Mouse (Mus musculus): ENCODE results near the gene Senp7. TPM values are rescaled to one million over a fixed set of nuclear protein-coding genes. Genes with fewer than 3 reads are reported as not detected.

Senp7 gene
- polyA plus RNA-seq, 1 experiment from 2014 or later, result 65.1 TPM

- H3K9me3 ChIP-seq, result no peaks in the 10 kb centered on the region
- WGBS, result 94% methylated on average over 7 of the region's 7 CpGs
- no peaks in the 10 kb centered on the region for H3K4me1 ChIP-seq (replicated peaks)
- H3K27me3 ChIP-seq, result no peaks in the 10 kb centered on the region
- H3K4me2 ChIP-seq (replicated peaks), result no peak overlapping the region
- no peak overlapping the region for H3K9ac ChIP-seq (replicated peaks)
- no peak for ATAC-seq
- peaks cover 42% of the 10 kb centered on the region for H3K36me3 ChIP-seq
- no peak overlapping the region for H3K27ac ChIP-seq
- H3K4me3 ChIP-seq (replicated peaks), result no peak overlapping the region
Measured at GRCm38 (mm10) chr16:56163466-56163865, 115.3 kb downstream of the Senp7 start.

DNA sequence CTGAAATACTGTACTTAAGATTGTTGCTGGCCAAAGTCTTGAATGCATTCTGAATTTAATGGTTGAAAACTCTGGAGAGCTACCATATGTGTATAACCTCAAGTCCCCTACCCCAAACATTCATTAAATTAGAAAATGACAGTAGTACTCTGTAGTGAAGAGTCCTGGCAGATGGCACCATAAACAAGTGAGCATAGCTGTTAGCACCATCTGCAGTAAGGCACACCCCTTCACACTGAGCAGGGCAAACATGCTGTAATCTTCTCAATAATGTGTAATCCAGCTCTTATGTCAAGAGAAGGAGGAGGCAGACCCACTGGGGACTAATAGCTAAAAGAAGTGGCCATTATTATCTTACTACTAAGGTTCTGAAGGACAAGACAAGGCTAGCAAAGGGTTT lies 122.1 kb downstream of the Senp7 start:
- H3K9ac ChIP-seq (replicated peaks), result no peak overlapping the region
- H3K4me2 ChIP-seq (replicated peaks), result no peak overlapping the region
- no peak overlapping the region for H3K27ac ChIP-seq
- 0 out of 2 replicates have a peak, but pooled peaks have one; percentile 37 for ATAC-seq
- peaks cover 46% of the 10 kb centered on the region for H3K36me3 ChIP-seq
- no peak overlapping the region for H3K4me3 ChIP-seq (replicated peaks)
- H3K4me1 ChIP-seq (replicated peaks), result no peaks in the 10 kb centered on the region
- H3K27me3 ChIP-seq, result no peaks in the 10 kb centered on the region
- no peaks in the 10 kb centered on the region for H3K9me3 ChIP-seq

DNA sequence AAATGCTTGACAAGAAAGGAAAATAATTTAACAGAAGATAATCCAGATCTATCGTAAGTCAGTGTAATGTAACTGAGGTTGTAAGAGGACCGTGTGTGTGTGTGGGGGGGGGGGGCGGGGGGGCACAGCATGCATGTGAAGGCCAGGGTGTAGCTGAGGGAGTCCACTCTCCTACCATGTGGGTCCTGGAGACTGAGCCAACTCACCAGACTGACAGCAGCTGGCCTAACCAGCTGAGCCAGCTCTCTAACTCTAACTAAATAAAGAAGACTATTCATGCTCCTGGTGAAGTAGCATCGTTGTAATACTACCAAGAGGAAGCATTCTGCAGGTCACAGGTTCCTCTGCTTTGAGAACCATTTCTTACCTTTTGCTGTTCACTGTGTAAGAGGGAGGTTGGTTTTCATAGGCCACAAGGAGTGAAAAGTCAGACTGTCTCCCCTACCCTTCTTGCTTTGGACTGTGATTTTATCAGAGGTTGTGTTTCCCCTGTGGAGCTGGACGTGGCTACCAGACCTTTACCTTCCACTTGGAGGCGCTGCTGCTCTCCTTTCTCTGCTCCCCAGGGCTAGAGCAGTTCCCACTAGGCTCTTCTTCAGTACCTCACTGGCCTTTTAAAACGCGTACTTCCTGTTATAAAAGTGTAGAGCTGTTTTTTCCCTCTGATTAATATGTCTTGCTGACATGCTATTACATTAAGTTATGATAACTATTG lies 127.9 kb downstream of the Senp7 start:
- Histone ChIP-seq H3K9ac (replicated peaks) (no peak overlapping the region), H3K36me3 (peaks cover 38% of the 10 kb centered on the region), H3K4me3 (replicated peaks) (no peak overlapping the region), H3K9me3 (no peaks in the 10 kb centered on the region), H3K27me3 (no peaks in the 10 kb centered on the region), H3K27ac (no peak overlapping the region), H3K4me2 (replicated peaks) (no peak overlapping the region), H3K4me1 (replicated peaks) (no peaks in the 10 kb centered on the region)
- no peak for ATAC-seq
- WGBS, result 65% methylated on average over 8 of the region's 8 CpGs

GRCm38 (mm10) chr16:56186863-56187262 lies 138.7 kb downstream of the Senp7 start:
- H3K4me2 ChIP-seq (replicated peaks), result no peak overlapping the region
- H3K4me1 ChIP-seq (replicated peaks), result no peaks in the 10 kb centered on the region
- no peaks in the 10 kb centered on the region for H3K9me3 ChIP-seq
- ATAC-seq, result no peak
- H3K4me3 ChIP-seq (replicated peaks), result no peak overlapping the region
- H3K36me3 ChIP-seq, result peaks cover 65% of the 10 kb centered on the region
- H3K27ac ChIP-seq, result no peak overlapping the region
- no peaks in the 10 kb centered on the region for H3K27me3 ChIP-seq
- H3K9ac ChIP-seq (replicated peaks), result no peak overlapping the region
- WGBS, result 88% methylated on average over 4 of the region's 4 CpGs

DNA sequence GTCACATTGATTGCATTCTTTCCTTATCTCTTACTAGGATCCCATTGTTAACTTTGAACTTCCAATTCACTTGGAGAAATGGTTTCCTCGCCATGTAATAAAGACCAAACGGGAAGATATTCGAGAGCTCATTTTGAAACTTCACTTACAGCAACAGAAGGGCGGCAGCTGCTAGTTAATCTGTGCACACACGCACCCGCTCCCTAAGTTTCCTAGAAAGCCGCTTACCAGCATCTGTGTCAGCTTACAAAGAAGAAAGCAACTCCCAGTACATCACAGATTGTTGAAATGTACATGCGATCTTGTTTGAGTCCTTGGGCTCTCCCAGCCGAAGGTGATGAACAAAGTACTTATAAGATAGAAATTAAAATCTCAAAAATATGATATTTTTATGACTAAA lies 140.1 kb downstream of the Senp7 start:
- Histone ChIP-seq H3K4me1 (replicated peaks) (no peaks in the 10 kb centered on the region), H3K27ac (no peak overlapping the region), H3K9ac (replicated peaks) (no peak overlapping the region), H3K27me3 (no peaks in the 10 kb centered on the region), H3K9me3 (no peaks in the 10 kb centered on the region), H3K4me3 (replicated peaks) (no peak overlapping the region), H3K4me2 (replicated peaks) (no peak overlapping the region), H3K36me3 (peaks cover 51% of the 10 kb centered on the region)
- 88% methylated on average over 9 of the region's 9 CpGs for WGBS
- ATAC-seq, result no peak

DNA sequence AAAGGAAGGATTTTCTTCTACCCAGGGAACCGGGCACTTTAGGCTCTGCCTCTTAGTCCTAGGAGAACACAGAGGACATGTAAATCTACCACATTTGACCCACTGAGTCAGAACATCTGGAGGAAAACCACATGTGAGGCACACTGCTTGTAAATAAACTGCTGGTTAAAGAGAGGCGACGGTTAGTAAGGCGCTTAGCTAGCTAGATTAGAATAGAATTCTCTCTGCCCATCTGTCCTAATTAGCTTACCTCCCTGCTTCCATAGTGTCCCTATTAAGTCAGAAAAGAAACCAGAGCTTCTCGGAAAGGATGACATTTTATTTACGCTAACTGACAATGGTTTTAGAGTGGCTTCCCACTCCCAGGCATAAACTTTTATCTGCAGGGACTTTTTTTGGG lies 155.9 kb downstream of the Senp7 start, which contains the start of gene Impg2:
Gene Impg2 (plus strand): TSS at position 263 of the 400 bp plus-strand sequence.
- no peaks in the 10 kb centered on the region for H3K36me3 ChIP-seq
- no peaks in the 10 kb centered on the region for H3K27me3 ChIP-seq
- no peak within 1 kb of the TSS for H3K4me2 ChIP-seq (replicated peaks)
- no peak within 1 kb of the TSS for H3K27ac ChIP-seq
- no peak within 1 kb of the TSS for H3K4me3 ChIP-seq (replicated peaks)
- no peak for ATAC-seq
- H3K9me3 ChIP-seq, result no peaks in the 10 kb centered on the region
- H3K4me1 ChIP-seq (replicated peaks), result no peaks in the 10 kb centered on the region
- no peak within 1 kb of the TSS for H3K9ac ChIP-seq (replicated peaks)
- WGBS, result 57% methylated on average over 6 of the region's 6 CpGs

GRCm38 (mm10) chr16:56212740-56213139 lies 164.6 kb downstream of the Senp7 start:
- Histone ChIP-seq H3K4me1 (replicated peaks) (no peaks in the 10 kb centered on the region), H3K4me2 (replicated peaks) (no peak overlapping the region), H3K9me3 (no peaks in the 10 kb centered on the region), H3K27me3 (no peaks in the 10 kb centered on the region), H3K27ac (no peak overlapping the region), H3K9ac (replicated peaks) (no peak overlapping the region), H3K4me3 (replicated peaks) (no peak overlapping the region), H3K36me3 (no peaks in the 10 kb centered on the region)
- 87% methylated on average over 3 of the region's 3 CpGs for WGBS
- ATAC-seq, result no peak

- Histone ChIP-seq H3K36me3 (peaks cover 13% of the 10 kb centered on the region), H3K4me1 (replicated peaks) (no peaks in the 10 kb centered on the region)
- ATAC-seq, result no peak
Measured at GRCm38 (mm10) chr16:56227686-56228085, 179.5 kb downstream of the Senp7 start.

DNA sequence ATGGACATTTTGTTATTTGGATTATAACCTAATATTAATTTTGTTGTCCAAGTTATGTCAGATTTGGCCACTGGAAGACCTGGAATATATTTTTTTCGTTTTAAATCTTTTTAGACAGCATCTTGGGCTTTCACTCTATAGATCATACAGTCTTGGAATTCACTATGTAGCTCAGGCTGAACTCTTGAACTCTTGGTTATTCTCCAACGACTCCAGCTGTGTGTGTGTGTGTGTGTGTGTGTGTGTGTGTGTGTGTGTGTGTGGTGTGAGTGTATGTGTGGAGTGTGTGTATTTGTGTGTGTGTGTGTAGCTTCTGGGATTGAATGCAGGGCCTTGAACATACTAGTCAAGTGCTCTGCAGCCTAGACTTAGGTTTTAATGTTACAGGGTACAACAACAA lies 181.3 kb downstream of the Senp7 start:
- no peak overlapping the region for H3K4me2 ChIP-seq (replicated peaks)
- no peaks in the 10 kb centered on the region for H3K27me3 ChIP-seq
- peaks cover 16% of the 10 kb centered on the region for H3K36me3 ChIP-seq
- WGBS, result 66% methylated on average over 2 of the region's 2 CpGs
- H3K27ac ChIP-seq, result no peak overlapping the region
- ATAC-seq, result no peak
- no peak overlapping the region for H3K4me3 ChIP-seq (replicated peaks)
- H3K4me1 ChIP-seq (replicated peaks), result no peaks in the 10 kb centered on the region
- no peaks in the 10 kb centered on the region for H3K9me3 ChIP-seq
- H3K9ac ChIP-seq (replicated peaks), result no peak overlapping the region

More at GRCm38 (mm10) chr16:56227686-56228085, 179.5 kb downstream of the Senp7 start:
- no peak overlapping the region for H3K4me2 ChIP-seq (replicated peaks)
- no peaks in the 10 kb centered on the region for H3K9me3 ChIP-seq
- no peak overlapping the region for H3K4me3 ChIP-seq (replicated peaks)
- H3K9ac ChIP-seq (replicated peaks), result no peak overlapping the region
- no peak overlapping the region for H3K27ac ChIP-seq
- no peaks in the 10 kb centered on the region for H3K27me3 ChIP-seq

GRCm38 (mm10) chr16:56231300-56231699 lies 183.2 kb downstream of the Senp7 start:
- WGBS, result 57% methylated on average over 10 of the region's 10 CpGs
- Histone ChIP-seq H3K9ac (replicated peaks) (no peak overlapping the region), H3K4me3 (replicated peaks) (no peak overlapping the region), H3K27ac (no peak overlapping the region), H3K4me2 (replicated peaks) (no peak overlapping the region), H3K4me1 (replicated peaks) (no peaks in the 10 kb centered on the region), H3K36me3 (peaks cover 13% of the 10 kb centered on the region), H3K9me3 (no peaks in the 10 kb centered on the region), H3K27me3 (no peaks in the 10 kb centered on the region)
- ATAC-seq, result no peak

GRCm38 (mm10) chr16:56232736-56233135 lies 184.6 kb downstream of the Senp7 start:
- Histone ChIP-seq H3K9me3 (no peaks in the 10 kb centered on the region), H3K4me3 (replicated peaks) (no peak overlapping the region), H3K27ac (no peak overlapping the region), H3K9ac (replicated peaks) (no peak overlapping the region), H3K36me3 (peaks cover 8% of the 10 kb centered on the region), H3K4me2 (replicated peaks) (no peak overlapping the region), H3K4me1 (replicated peaks) (no peaks in the 10 kb centered on the region), H3K27me3 (no peaks in the 10 kb centered on the region)
- no peak for ATAC-seq
- WGBS, result 87% methylated on average over 10 of the region's 10 CpGs
